Mouse (Mus musculus) natural killer cell, adult 2 months (primary cell): Measurements from ENCODE around the gene Chrm1.
A peak's percentile ranks its signal among the peaks of the same experiment; 100 is the strongest.

Source experiments
- DNase-seq, 2 experiments: peaks; one replicate each; pipeline ENCODE4 v3.0.0; 2022; ENCODE audit warnings: low spot score in 2 of 2

Chrm1 gene

DNA sequence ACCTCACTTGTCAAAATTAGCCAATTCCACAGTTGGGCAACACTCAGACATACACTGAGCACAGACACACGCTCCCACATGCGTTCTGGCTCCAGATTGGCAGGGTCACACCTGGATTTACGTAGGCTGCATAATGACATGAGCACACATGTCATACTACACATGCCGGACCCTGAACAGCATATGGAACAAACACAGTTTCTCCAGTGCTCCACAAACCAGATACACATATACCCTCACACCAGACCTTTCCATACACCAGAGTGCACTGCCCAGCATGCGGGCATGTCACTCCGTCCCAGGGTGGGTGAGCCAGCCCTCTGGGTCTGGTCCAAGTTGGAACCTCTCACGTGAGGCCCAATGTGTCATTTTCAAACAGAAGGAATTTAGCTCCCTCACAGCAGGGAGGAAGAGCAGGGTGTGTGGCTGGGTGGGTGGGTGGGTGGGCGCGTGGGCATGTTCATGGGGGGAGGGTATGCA lies at the start of gene Chrm1:
Gene Chrm1, plus strand, starts transcription at position 430 of the 480 bp plus-strand sequence.
- DNase-seq = no peak

DNA sequence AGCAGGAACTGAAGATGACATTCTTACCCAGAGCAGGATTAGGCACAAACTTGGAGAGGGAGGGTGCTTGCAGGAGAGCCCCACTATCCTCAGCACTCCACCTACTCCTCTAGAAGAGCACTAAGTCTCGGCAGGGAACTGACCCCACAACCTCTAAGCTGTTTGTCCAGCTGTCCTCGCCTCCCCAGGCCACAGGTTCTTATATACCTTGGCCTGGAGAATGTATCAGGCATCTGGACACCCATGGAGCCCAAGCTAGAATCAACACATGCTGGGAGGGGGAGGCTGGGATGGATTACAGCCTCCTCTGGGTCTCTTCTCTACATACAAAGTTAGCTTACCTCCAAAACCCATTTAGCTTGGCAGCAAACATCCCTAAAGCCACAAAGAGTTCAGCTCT lies 49.2 kb upstream of the Chrm1 start:
- no peak for DNase-seq

DNA sequence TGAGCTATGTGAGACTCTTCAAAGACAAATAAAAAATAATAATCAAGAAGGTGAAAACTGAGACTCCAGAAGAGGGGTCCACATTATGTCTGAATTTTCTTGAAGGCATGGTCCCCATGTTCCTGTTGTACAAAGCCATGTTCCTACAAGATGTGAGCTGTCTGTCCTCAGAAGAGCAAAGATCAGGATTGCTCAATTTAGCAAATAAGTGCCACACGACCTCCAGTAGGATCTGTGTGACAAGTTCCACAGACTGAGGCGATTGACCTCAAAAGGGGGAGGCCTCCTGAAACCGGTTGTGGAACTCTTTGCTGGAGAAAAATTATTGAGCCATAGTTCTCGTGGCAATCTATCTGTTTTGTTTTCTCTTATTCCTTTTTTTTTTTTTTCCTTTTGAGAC lies 47.3 kb upstream of the Chrm1 start:
- DNase-seq = no peak

DNA sequence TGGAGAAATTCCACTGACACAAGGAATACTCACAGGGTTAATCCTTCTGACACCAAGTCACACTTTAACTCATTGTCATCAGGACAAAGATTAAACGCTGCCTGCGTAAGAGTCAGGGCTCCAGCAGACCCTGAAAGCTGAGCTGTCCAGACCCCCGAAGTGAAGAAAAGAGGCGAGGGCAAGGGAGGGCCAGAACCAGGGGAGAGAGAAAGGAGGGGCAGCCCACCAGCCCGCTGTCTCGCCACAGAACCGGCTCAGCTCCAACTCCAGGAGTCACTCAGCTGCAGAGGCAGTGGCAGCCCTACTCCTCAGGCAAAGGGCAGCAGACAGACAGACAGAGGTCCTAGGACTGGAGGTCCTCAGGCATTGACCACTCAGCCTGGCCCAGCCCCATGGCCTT lies 45.7 kb upstream of the Chrm1 start, which contains the start of gene Slc22a6:
Gene Slc22a6, plus strand, starts transcription at position 136 of the 400 bp plus-strand sequence.
- no peak for DNase-seq

DNA sequence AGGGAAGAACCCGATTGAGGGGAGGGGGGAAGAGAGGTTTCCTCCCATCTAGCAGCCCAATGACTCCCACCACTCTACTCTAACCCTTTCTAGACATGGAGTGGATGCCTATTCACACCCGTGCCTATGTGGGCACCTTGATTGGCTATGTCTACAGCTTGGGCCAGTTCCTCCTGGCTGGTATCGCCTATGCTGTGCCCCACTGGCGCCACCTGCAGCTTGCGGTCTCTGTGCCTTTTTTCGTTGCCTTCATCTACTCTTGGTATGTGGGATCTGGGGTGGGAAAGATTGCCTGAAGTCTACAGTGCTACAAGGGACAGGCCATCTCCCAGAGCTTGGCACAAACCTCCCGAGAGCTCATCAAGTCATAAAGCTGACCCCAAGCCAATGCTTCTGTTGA lies 42.5 kb upstream of the Chrm1 start:
- no peak for DNase-seq

DNA sequence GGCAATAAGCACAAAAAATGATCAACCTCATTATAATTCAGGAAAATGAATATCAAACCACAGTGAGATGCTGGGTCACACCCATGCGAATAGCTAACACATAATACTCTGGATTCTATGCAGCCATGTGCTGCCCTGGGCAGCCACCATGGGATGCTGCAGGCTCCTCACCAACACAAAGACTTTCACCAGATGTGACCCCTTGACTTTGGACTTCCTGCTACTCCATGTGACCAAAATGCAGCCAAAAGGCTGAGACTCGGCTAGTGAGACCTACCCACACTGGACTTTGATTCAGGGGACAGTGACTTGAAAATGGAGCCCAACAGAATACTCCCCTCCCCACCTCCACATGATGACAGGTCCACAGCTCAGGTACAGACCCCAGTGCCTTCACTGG lies 33.3 kb upstream of the Chrm1 start:
- DNase-seq = no peak

DNA sequence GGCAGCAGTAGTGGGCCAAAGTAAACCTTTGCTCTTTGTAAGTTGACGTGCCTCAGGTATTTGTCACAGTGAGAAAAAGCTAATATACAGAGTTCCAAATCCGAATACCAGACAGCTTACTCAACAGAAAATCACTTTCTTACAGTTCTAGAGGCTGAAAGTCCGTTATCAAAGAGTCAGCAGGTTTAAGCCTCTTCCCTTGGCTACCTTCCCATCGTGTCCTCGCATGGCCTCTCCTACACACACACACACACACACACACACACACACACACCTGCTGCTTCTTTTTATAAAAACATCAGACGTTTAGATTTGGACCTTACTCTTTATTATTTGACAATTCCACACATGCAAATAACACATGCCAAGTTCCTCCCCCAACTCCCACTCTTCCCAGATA lies 32.8 kb upstream of the Chrm1 start:
- no peak for DNase-seq

DNA sequence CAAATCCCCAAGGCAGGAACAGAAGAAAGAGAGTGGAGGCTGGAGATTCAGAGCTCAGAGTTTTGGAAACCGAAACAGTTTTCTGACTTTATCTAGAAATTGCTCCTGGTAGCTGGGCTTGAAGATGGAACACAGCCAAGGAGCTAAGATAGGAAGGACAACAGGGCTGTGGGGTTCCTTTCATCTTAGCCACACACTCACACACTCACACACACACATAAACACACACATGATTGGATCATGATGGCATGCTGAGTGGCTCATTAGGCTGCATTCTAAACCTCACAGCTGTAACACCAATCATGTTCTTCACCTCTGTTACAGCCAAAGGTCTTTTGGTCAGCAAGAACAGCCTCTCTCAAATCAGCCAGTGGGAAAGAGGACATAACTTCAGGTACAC lies 31.6 kb upstream of the Chrm1 start:
- DNase-seq = no peak

DNA sequence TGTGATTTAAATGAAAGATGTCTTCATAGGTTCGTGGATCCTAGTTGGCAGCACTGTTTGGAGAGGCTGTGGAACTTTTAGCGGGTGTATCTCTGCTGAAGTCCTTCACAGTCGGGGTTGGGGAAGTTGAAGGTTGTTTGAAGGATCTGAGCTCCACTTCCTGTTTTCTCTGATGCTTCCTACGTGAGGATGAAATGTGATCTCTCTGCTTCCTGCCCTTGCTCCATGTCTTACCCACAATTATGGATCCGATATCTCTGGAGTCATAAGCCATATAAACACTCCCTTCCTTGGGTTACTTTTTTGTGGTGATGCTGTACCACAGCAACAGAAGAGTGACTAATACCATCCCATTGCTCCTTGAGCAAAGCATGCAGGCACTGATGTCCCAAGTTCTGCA lies 21.5 kb upstream of the Chrm1 start:
- no peak for DNase-seq

DNA sequence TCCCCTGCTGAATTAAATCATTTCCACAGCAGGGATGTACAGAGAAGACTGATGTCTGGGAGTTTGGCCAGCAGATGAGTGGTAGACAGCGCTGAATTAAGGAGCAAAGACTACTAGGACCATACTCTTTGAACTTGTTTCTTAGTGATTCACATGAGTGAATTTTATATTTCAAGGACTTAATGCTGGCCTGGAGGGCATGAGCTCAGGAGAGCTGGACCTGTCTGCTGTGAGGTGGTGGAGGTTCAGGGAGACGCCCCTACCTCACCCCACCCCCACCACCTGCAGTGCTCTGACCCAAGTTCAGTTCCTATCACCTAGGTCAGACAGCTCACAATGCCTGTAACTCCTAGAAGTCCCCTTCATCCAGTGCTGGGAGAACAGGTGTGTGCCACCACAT lies 17.2 kb upstream of the Chrm1 start:
- no peak for DNase-seq

DNA sequence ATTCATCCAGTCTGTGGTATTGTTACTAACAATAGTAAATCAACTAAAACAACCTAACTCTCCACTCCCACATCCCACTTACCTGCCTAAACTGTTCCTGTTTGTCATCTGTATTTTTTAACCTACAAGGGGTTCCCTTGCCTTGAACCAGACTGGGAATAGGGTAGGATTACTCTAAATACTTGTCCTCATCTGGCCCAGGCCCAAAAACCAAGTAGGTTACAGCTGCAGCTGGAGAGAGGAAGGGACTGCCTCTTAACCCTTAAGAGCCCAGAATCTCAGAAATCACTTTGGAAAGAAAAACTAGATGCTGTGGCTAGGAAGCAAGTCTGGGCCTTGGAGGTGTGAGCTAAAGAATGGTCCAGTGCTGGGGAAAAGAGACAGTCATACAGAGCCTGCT lies 7.8 kb upstream of the Chrm1 start:
- no peak for DNase-seq

DNA sequence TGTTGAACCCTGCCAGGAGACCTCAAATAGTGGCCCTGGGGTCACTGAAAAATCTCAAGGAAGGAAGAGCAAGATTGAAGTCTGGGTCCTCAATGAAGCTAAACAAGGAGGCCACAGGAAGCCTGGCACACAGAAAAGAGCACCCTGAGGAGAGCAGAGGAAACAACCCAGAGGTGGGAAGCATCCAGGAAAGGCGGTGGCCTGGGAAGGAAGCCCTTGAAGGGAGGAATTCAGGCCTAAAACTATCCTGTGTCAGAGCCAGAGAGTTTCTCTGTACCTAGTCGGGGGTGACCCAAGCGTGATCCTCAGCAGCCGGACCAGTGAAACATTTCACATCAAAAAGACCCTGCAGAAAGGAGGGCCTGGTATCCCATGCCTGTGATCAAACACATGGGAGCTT lies 7.2 kb upstream of the Chrm1 start:
- DNase-seq = no peak

DNA sequence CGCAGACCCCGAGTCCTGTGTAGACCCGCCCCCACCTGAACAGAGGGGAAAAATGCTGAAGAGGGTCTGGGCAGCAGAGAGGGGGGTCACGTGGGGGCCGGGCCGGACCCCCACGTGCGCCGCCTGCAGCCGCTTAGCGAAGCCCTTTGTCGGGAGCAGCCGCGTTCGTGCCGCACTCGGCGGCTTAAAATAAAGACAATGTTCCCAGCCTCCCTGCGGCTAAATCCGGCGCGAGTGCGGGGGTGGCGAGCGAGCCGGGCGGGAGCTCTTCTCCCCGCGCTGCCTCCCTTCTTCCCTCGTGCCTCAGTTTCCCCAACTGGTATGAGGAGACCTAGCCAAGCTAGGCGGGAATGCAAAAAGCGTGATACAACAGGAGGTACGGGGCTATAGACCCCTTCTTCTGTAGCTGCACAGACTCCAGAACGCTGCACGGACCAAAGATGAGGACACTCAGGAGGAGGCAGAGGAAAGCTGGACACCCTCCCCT lies 1.7 kb upstream of the Chrm1 start:
- DNase-seq = no peak

DNA sequence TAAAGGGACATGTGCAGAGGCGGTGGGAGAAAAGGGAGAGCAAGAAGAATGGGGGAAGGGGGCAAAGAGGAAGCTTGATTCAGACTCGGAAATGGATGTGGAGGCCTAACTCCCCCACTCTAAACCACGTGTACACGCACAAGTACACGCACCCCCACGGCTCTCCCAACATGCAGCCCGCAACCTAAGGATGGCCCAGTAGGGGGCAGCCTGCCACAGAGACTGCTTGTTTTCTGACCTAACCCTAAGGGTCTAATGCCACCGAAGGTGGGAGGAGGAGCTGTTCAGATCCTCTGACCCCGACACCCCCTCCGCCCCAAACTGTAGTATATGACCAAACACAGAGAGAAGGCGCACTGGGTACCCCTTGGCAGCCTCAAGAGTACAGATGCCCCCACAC lies 1.3 kb upstream of the Chrm1 start:
- peak; percentile 14 to 46 for DNase-seq

DNA sequence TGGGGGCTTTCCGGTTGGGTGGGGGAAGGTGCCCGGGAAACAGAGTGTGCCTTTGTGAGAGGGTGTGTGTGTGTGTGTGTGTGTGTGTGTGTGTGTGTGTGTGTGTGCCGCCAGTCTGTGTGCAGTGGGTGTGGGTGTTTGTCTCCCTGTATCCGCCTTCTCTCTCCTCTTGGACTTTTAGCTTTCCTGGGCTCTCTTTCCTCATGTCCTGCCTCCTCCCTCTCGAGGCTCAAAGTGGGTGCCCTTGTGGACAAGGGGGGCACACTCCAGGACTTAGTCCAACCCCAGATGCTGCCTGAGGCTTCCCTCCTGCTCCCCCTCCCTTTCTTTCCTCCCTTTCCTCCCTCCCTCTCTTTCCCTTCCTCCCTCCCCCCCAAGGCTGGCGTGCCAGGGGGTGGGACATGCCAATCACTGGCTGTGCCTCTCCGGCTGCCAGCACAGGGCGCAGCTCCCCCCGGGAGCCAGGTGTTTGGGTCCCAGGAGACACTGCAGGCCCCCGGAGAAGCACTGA lies 377 bp downstream of the Chrm1 start:
- no peak for DNase-seq

DNA sequence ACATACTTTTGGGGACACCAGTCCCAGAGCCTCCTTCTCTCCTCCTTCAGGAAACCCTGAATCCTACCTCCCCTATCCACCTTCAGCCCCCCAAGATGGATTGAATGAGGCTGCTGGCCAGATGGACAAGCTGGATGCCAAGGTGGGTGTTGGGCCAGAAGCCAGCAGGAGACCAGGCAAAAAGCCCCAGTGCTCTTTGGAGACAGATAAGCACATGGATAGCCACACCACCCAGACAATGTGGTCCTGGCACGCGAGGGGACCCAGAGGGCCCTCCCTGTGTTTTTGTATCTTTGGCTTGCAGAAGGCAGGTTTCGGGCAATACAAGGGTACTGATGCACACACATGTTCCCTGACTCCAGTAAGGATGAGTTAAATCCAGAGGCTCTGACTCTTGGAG lies 1.3 kb downstream of the Chrm1 start:
- no peak for DNase-seq

DNA sequence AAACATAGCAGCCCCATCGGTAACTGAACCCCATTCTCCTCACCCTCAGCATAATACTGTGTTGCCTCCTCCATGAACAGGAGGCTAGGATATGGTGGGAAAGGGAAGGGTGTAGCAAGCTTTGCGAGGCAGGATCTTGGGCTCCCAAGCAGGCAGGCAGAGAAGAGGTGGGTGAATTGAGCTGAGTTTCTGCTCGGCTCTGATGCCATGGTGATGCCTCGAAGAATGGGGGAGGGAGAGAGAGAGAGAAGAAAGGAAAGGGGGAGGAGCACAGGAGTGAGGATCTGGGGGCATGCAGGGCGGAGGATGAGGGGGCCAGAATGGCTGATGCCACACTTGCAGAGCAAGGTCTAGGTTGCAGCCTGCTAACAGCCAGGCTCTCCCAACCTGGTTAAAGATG lies 2.2 kb downstream of the Chrm1 start:
- DNase-seq = no peak

DNA sequence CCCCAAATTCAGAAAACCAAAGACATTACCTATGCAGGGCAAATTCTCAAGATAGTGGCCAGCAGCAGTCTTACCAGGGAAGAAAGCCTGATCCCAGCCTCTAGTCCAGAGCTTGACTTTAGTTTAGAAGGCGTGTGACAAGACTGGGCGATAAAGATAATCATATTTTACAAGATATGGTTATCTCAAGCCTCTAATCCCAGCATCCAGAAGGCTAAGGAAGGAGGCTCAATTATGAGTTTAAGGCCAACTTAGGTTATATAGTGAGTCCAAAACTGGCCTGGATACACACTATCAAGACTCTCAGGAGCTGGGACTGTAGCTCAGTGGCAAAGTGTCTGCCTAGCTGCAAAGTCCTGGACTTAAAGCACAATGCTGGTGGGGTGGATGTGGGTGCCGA lies 9.3 kb downstream of the Chrm1 start:
- no peak for DNase-seq

DNA sequence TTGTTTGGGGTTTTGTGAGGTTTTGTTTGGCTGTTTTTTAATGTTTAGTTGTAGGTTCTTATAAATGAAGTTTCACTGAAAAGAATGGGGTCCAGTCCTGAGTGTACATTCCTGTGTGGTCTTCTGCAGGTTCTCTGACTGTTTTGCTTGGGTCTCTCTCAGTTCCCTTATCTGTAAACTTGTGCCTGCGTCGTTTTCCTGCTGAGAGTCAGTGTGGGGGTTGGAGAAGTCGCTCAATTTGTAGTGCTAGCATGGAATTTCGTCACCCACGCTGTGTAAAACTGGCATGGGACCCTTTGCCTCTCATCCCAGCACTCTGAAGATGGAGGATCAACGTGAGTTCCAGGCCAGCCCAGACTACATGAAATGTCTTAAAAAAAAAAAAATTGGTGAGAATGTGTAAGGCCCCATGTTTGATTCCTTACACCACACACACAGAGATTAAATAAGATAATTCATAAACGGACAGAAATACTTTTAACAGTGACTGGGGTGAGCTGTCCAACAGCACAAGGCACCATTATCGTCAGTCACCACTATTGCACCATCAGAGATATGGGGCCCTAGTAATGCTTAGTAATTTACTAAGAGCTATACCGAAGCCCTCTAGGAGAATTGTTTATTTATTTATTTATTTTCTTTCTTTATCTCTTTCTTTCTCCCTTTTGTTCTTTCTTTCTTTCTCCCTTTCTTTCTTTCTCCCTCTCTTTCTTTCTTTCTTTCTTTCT lies 9.9 kb downstream of the Chrm1 start:
- DNase-seq = no peak

DNA sequence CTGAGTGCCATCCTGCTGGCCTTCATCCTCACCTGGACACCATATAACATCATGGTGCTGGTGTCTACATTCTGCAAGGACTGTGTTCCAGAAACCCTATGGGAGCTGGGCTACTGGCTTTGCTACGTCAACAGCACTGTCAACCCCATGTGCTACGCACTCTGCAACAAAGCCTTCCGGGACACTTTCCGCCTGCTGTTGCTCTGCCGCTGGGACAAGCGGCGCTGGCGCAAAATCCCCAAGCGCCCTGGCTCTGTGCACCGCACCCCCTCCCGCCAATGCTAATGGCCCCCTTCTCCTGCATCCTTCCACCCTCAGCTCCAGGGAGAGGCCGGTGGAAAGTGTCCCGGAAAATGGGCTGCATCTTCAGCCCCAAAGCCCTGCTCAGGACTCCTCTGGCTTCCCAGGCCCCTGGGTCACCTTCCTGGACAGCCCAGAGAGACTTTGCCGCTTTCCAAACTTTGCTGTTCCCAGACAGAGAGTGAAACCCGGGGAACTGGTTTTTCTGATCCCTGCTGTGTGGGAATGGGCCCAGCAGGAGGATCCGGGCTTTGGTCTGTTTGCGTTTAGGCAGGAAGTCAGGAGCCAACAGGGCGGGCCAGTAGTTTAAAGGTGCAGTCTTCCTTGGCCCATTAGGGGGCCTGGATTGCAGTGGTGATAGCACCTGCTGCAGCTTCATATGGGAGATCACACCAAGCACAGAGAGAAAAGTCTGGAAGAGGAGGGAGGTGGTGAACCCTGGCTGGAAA lies 15.6 kb downstream of the Chrm1 start:
- no peak for DNase-seq

DNA sequence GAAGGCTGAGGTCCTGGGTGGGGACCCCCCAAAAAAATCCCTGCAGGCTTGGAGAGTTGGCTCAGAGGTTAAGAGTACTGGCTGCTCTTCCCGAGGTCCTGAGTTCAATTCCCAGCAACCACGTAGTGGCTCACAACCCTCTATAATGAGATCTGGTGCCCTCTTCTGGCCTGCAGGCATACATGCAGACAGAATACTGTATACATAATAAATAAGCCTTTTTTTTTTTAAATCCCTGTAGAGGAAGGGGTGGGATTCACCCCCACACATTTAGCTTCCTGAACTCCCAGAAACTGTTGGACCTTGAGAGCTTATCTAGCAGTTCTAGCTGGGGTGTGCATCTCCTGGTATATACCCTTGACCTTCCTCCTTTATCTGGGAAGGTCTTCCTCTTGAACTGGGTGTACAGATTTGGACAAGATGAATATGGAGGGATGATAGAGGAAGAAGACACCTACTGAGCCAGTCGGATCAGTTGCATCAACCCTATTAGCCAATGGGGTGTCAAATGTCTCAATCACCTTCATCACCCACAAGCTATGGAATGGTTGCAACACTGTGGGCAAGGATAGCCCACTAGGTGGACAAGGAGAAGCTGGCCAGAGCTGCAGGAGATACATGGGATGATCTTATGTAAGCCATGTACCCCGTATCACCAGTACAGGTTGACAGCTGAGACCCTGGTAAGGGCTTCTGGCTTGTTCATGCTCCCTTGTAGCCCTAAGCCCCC lies 18.2 kb downstream of the Chrm1 start:
- no peak for DNase-seq

DNA sequence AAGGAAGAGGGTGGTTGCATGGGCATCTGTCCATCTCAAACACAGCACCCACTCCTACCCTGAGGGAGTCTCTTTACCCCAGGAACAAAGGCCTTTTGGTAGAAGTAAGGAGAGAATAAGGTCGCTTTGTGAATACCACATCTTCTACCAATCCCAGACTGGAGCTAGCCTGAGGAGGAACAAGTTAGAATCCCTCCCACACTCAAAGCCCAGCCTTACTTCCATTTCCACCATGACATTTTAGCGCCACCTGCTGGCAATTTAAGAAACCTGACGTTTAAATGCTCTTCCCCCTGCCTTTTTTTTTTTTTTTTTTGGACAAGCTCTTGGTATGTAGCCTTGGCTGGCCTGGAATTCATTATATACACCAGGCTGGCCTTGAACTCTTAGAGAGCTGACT lies 19.4 kb downstream of the Chrm1 start:
- DNase-seq = peak; percentile 50 to 71
